Mouse (Mus musculus) regulatory T cell (primary cell): Measurements from ENCODE around the gene Cd59b.
"Not testable (repeated sequence)": the region's sequence is repeated elsewhere in the genome, so short reads cannot be mapped to it uniquely, and the experiment has no call there.

Source experiments
- in situ Hi-C: fragments of 300-600 bp; cut with MboI, MseI; formaldehyde crosslinking; loops from one replicate; pipeline ENCODE4 v1.15.1; 2025; ENCODE audit warnings: high pct_unique_total_duplicates

Cd59b gene

DNA sequence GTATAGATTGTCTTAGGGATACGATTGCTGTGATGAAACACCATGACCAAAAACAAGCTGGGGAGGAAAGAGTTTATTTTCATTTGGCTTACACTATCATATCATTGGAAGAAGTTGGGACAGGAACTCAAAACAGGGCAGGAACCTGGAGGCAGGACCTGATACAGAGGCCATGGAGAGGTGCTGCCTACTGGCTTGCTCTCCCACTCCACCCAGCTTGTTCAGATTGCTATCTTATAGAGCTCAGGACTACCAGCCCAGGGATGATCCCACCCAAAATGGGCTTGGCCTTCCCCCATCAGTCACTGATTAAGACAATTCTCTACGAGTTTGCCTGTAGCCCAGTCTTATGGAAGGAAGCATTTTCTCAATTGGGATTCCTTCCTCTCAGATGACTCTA is 5.5 kb upstream of the Cd59b start:
- in situ Hi-C loops, result no loop called here

DNA sequence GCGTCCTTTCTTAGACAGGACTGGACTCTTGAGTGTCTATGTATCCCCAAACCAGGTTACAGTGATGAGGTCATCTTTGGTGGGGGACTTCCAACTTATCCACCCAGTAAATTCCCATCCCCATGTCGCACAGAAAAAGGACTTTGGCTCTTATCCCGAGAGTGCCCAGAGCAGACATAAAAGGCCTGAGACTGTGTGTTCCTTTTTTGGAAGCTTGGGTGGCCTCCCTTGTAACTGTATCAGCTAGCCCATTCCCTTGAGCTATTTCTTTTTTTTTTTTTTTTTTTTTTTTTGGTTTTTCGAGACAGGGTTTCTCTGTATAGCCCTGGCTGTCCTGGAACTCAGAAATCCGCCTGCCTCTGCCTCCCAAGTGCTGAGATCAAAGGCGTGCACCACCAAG is 4.1 kb upstream of the Cd59b start, which contains the start of gene Gm10912:
Gene Gm10912 (plus strand): TSS at position 301 of the 400 bp plus-strand sequence.
- in situ Hi-C loops, result loop anchor here (5.0 kb wide), 1 partner anchor 1138 kb away; no protein-coding TSS in a partner anchor

DNA sequence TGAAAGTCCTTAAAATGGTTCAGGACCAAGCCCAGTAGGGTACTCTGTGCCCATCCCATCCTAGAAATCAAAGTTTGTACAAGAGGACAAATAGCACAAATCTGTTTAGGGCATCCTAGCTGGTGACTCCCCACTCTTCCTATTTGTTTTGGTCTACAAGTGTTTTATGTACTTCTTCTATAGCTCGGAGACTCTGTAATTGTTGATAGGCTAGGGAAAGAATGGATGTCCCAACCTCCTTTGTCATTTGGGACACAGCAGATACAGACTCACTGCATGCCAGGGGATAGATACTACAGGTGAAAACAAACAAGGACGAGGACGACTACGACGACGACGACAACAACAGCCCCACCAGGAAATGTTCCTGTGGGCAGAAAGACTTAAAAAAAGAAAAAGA is 1.2 kb upstream of the Cd59b start, which contains the start of gene Gm10799:
Gene Gm10799 (minus strand): TSS at position 101 of the 400 bp plus-strand sequence.
- in situ Hi-C loops, result loop anchor here (5.0 kb wide), 1 partner anchor 1141 kb away; no protein-coding TSS in a partner anchor

DNA sequence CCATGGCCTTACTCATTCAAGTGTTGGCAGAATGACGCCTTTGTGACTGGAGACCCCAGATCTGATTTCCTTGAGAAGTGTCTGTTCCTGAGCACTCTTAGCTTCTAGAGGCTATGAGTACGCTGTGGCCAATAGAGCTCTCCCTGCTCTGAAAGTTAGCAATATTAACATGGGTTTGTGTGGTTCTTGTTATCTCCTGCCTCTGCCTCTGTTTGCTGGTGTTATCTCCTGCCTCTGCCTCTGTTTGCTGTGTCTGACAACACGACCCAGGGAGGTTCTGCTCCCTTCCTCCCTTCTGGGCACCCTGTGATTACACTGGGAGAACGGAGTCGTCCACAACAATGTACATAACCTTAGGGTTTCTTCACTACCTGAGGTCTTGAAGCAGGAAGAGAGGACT is 8.6 kb downstream of the Cd59b start:
- in situ Hi-C loops, result not testable (repeated sequence)

DNA sequence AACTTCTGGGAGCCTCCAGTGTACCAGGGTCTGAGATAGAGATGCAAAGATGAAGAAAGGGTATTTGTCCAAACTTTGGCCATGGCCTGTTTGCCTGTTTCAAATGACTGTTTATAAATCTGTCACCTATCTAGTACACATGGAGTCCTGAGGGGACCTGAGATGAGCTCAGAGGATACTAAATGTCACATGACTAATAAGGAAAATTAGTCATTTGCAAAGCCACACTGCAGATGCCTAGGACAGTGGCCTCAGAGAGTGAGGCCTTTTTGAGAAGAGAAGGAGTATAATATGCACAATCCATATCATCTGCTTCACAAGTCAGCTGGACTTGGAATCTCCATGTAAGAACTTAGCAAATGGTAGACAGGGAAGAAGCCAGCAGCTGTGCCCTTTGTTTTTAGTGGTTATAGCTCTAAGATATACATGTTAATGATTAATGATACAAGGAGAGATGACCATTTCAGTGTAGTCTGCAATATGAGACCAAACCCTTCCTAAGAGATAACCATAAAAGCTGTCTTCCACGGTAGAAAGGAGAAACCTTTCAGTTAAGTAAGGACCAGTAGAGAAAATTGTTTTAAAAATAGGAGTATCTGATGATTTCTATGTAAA is 11.9 kb downstream of the Cd59b start:
- in situ Hi-C loops, result not testable (repeated sequence)

DNA sequence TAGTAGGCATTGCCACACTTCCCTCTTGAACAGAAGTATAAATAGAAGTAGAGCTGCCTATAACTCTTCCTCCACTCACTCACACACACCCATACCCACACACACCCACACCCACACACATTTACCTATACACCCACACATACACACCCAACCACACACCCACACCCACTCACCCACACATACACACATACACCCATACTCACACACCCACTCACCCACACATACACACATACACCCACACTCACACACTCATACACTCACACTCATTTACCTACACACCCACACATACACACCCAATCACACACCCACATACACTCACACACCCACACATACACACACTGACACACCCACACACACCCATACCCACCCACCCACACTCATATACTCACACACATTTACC is 12.8 kb downstream of the Cd59b start:
- in situ Hi-C loops, result no loop called here

DNA sequence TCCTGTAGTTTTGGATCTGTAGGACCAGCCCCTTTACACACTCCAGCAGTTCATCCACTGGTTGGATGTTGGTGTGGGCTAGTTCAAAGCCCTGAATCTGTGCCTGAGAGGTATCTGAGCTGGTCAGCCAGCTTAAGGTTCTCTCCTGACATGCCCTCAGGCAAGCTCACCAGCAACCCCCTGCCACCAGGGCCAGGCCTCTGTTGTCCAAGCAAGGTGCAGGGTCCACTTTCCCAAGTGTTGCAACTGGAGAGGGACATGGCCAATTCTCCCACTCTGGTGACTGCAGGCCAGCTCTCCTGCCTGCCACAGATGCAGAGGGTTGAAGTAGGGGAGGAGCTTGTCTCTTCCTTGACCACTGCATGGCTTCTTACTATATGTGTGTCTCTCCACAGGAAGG is 14.4 kb downstream of the Cd59b start:
- in situ Hi-C loops, result not testable (repeated sequence)

DNA sequence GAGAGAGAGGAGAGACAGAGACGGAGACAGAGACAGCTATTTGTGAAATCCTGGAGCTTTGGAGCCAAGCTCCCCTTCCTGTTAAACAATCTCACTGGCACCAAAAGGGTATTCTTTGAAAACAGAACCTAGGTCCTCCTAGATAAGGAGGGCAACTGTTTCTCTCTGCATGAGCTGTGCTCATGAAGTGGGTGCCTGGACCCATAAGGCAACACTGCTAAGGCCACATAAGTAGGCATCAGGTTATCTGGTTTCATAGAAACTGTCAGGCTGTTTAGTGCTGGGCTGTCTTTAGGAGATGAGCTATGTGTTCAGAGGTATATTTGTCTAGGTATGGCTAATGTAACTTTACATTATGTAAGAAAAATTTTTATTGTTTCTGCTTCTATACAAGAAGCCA is 17.9 kb downstream of the Cd59b start:
- in situ Hi-C loops, result not testable (repeated sequence)

DNA sequence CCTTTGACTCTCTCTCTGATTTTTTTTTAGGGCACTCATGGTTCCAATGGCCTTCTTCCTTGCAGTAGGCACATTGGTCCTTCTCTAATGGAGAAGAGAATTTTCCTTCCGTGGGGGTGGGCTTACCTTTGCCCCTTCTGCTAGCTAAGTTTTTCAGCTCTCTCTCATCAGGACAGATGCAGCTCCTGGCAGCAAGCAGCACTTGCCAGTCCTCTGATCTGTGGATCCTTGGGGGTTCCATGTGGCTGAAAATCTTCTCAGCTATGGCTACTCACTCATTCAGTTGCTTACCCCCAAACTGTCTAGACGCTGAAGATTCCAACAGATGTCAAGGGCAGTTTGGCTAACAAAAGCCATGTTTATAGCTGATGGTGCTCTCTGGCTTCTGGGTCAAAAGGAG is 23.7 kb downstream of the Cd59b start:
- in situ Hi-C loops, result no loop called here

DNA sequence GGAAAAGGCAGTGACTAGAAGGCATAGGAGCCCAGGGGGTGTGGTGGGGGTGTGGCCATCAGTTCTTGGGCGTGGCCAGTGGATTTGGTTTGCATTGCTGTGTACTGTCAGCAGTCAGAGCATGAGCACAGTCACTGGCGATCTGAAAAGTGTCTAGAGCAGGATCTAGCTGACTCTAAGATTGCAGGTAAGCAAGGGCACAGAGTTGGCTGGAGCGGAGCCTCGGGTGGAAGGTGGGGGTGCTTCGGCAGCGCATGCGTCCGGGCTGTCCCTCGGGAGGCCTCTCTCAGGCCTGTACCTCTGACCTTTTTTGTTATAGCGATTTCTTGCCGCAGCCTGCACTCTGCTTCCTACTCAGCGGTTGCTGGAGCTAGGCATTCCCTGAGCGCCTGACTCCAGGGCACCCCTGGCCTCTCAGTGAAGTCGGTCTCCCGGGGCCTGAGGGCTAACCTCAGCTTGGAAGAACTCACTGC is 26.1 kb downstream of the Cd59b start, which contains the start of gene Cd59a:
Gene Cd59a (plus strand): TSS at position 61 of the 473 bp plus-strand sequence.
- in situ Hi-C loops, result no loop called here

DNA sequence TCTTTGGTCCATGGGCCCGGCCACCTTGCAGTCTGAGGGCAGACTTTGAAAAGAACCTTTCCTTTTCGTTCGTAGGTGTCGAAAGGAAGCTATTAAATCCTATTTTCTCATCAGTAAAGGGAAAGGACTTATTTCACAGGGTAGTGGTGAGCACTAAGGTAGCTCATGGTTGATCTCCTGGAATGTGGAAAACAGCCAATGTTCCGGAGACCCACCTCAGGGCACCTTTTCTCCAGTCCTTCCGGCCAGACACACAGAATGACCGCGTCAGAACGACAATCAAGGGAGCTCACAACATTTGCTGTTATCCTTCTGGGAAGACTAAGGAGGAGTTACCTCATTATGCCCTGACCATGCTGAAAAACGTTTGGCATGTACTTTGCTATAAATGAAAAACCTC is 26.6 kb downstream of the Cd59b start:
- in situ Hi-C loops, result no loop called here

DNA sequence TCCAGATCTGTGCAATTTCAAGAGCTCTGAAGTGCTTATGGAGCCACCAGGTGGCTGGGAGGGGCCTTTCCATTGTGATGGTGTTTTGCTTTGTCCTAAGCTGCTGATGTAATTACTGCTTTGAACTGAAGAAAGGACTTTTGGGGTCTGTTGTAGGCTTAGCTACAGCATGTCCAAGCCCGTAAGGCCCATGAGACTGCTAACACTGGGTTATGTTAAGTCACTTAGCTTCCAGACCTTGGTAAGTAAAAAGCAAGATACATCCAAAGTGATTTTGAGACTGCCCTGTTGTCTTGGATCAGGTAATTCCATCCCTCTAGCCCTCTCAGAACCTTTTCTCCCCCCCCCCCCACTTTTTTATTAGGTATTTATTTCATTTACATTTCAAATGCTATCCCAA is 27.1 kb downstream of the Cd59b start:
- in situ Hi-C loops, result not testable (repeated sequence)

DNA sequence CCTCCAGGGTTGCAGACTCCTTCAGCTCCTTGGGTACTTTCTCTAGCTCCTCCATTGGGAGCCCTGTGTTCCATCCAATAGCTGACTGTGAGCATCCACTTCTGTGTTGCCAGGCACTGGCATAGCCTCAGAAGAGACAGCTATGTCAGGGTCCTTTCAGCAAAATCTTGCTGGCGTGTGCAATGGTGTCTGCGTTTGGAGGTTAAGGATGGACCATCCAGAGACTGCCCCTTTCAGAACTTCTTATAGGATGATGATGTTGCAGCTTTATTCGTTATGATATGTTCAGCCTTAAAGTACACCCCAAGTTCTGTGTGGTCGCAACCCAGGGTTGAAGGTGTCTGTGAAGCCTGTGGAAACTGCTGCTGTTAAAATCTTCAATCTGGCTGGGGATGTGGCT is 27.7 kb downstream of the Cd59b start:
- in situ Hi-C loops, result not testable (repeated sequence)

DNA sequence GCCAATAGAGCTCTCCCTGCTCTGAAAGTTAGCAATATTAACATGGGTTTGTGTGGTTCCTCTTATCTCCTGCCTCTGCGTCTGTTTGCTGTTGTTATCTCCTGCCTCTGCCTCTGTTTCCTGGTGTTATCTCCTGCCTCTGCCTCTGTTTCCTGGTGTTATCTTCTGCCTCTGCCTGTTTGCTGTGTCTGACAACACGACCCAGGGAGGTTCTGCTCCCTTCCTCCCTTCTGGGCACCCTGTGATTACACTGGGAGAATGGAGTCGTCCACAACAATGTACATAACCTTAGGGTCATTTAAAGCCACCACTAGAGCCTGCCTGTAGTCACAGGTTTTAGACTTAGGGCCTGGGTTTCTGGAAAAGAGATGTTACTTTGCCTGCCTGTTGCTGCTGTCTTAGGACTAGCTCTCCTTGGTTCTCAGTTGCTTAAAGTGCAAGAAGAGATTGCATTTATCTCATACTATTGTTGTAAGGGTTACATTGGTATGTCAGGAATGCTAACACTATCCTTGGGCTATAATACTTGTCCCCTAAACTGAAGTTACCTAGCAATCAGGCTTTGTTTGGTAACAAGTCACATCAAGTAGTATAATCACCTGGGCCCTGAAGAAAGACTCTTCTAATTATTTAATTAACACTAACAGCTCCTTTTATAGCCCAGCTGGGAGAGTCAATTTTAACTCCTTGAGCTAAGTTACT is 29.0 kb downstream of the Cd59b start:
- in situ Hi-C loops, result no loop called here

DNA sequence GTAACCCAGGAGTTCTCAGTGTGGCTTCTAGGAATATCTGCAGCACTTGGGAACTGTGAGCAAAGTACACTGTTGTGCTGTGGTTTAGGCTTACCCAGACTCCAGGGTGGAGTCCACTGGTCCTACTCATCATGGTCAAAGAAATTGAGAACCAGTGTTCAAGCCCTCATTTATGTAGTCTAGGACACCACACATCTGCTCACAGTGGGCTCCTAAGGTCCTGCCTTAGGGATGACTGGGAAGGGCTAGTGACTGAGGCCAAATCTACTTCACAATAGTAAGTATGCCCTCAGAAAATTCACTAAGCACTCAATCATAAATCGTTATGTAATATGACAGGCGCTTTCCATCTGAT is 29.6 kb downstream of the Cd59b start:
- in situ Hi-C loops, result no loop called here

DNA sequence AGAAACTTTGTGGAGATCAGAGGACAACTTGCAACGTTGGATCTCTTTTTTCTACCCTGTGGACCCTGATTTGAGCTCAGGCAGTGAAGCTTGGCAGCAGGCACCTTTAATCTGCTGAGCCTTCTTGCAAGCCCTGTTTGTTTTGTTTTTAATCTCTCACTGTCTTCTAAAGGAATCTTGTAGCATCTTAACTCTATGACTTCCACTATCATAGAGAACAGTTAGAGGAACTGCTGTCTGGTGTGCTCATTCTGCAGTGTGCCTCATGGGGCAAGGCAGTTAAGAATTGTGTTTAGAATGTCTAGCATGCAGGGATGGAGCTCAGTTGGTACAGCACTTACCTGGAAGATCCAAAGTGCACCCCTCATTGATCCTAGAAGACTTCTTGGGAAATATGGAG is 30.3 kb downstream of the Cd59b start:
- in situ Hi-C loops, result no loop called here

DNA sequence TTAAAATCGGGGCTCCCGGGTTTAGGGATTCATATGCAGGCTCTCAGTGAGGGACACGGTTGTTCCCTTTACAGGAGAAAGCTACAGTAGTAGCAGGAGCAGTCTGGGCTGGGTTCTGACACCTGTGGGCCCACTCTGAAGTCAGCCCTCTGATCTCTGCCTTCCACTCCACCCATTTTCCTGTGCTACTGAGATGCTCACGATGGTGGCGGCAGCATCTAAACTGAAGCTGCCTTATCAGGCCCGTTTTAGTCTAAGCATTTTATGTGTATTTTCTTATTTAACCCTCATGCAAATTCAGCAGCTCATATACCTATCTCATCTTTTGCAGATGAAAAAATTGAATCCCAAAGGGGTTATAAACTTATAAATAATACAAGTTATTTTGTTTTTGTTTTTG is 35.2 kb downstream of the Cd59b start:
- in situ Hi-C loops, result no loop called here

DNA sequence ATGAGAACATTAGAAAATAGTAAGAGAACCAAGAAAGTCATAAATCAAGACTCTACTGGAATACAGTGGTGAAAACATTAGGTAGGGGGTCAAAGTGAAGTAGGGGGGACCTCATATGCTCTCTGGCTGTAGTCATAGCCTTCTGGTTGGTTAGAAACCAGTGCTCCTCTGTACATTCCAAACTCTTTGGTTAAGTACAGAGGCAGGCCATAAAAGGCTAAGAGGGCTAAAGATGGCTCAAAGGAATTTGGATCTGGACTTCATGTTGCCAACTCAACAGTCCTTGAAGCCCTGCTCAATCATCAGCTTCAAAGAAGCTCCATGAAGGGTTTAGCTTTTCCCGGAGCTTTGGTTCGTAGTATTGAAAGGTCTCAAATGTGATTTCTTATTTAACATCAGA is 39.4 kb downstream of the Cd59b start:
- in situ Hi-C loops, result not testable (repeated sequence)

DNA sequence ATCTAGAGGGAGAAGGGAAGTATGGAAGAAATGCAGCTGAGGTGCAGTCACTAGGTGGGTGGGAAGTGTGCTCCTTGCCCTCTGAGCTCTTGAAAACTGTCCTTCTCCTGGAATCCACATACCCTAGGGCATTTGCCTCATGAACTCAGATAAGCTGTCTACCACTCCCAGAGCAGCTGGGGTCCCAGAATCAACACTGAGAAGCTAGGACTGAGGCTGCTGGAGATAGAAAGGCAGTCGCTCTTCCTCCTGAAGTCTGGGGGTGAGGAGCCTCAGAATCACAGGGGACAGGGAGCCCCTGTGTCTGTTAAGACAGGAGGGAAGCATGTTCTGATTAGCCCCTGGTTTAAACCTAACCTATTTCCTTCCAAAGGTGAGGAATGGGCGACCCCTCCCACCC is 39.9 kb downstream of the Cd59b start:
- in situ Hi-C loops, result no loop called here

DNA sequence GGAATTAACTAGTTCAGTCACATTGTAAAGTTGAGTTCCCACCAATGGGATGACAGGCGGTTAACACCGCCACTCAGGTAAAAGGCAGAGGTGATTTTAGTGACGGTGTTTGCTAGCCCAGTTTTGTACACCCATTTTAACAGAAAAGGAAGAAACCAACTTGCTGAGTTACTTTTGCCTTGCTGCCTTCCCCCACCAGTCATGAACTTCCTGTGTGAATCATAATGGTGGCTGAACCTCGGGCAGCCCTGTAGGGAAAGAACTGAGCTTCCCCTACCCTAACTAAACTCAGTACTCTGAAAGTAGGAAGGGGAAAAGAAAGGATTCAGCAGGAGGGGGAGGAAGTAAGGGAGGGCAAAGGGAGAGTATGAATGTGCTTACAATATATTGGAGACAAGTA is 40.4 kb downstream of the Cd59b start:
- in situ Hi-C loops, result no loop called here

DNA sequence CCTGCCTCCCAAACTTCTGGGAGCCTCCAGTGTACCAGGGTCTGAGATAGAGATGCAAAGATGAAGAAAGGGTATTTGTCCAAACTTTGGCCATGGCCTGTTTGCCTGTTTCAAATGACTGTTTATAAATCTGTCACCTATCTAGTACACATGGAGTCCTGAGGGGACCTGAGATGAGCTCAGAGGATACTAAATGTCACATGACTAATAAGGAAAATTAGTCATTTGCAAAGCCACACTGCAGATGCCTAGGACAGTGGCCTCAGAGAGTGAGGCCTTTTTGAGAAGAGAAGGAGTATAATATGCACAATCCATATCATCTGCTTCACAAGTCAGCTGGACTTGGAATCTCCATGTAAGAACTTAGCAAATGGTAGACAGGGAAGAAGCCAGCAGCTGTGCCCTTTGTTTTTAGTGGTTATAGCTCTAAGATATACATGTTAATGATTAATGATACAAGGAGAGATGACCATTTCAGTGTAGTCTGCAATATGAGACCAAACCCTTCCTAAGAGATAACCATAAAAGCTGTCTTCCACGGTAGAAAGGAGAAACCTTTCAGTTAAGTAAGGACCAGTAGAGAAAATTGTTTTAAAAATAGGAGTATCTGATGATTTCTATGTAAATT is 41.6 kb downstream of the Cd59b start:
- in situ Hi-C loops, result not testable (repeated sequence)

DNA sequence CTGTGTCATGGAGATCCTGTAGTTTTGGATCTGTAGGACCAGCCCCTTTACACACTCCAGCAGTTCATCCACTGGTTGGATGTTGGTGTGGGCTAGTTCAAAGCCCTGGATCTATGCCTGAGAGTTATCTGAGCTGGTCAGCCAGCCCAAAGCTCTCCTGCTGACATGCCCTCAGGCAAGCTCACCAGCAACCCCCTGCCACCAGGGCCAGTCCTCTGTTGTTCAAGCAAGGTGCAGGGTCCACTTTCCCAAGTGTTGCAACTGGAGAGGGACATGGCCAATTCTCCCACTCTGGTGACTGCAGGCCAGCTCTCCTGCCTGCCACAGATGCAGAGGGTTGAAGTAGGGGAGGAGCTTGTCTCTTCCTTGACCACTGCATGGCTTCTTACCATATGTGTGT is 43.9 kb downstream of the Cd59b start:
- in situ Hi-C loops, result not testable (repeated sequence)

DNA sequence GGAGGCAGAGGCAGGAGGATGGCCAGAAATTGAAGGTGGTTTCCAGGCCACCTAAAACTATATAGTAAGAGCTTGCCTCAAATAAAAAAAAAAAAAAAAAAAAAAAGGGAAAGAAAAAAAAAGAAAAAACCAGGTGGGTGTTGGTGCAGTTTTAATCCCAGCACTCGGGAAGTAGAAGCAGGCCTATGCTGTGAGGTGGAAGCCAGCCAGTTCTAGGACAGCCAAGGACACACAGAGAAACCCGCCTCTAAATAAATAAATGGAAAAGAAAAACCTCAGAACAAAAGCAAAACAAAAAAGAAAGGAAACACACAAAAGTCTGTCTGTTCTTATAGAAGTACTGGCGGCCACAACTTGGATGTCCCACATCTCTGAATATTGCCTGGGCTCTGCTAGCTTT is 45.2 kb downstream of the Cd59b start:
- in situ Hi-C loops, result no loop called here
